Mouse (Mus musculus): ENCODE measurements around the gene Asb7.

- TF ChIP-seq CTCF (IDR thresholded peaks at IDR 0.05; ENCODE audit: borderline replicate concordance, insufficient read depth, low read depth, low read length) (no peak), POLR2A (IDR thresholded peaks at IDR 0.05; ENCODE audit: borderline replicate concordance, insufficient read depth, low read length) (no peak)
Measured at GRCm38 (mm10) chr7:66623436-66623835, 66.0 kb downstream of the Asb7 start.

Measured in cerebellum, adult 2 months (tissue).